Mouse (Mus musculus): ENCODE results near the gene Ybx1. TPM values are rescaled to one million over a fixed set of nuclear protein-coding genes. Genes with fewer than 3 reads are reported as not detected.
A peak's percentile ranks its signal among the peaks of the same experiment; 100 is the strongest.

The Ybx1 gene
- polyA plus RNA-seq (2012), result 29.9 and 36.6 TPM in 2 replicates

DNA sequence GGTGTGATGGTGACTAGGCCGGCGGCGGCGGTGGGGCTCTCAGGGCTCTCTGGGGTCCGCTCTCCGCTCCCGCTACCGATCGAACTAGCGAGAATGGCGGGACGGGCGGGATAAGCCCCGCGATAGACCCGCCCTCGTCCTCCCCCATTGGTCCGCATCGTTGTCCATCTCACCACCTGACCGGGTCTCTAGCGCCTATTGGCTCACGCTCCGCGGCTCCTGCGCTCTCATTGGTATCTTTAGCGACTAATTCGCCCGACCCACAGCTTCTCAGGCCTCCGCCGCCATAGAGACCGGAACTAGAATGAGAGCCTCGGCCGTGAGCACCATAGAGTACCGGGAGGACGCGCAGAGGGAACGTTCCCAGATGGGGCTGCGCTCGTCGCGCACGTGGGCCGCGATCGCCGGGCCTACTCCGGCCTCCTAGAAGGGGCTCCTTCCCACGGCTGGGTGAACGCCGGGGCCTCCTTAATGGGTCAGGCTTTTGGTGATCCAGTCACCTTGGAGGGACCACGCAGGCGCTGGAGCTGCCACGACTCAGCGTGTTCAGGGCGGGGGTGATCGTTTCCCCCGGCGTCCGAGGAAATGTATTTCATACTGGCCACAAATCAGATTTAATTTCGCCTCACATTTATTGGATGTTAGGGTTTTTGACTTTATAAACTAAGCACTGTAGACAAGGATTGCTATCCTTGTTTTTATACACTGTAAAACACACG is at the start of gene Ybx1:
Gene Ybx1 (minus strand): TSS at position 190 of the 719 bp plus-strand sequence.
- no peaks in the 10 kb centered on the region for H3K27me3 ChIP-seq (ENCODE audit: control insufficient read depth)
- peaks cover 49% of the 10 kb centered on the region for H3K4me1 ChIP-seq (ENCODE audit: control insufficient read depth)
- peak within 1 kb of the TSS; percentile 85 for H3K4me3 ChIP-seq (replicated peaks)
- peaks cover 26% of the 10 kb centered on the region for H3K36me3 ChIP-seq (ENCODE audit: control insufficient read depth)
- TF ChIP-seq GATA1 (IDR thresholded peaks at IDR 0.05; ENCODE audit: low read length) (no peak), TAL1 (IDR thresholded peaks at IDR 0.05; ENCODE audit: low read length) (no peak)
- no peaks in the 10 kb centered on the region for H3K9me3 ChIP-seq (ENCODE audit: control insufficient read depth, low read length)

DNA sequence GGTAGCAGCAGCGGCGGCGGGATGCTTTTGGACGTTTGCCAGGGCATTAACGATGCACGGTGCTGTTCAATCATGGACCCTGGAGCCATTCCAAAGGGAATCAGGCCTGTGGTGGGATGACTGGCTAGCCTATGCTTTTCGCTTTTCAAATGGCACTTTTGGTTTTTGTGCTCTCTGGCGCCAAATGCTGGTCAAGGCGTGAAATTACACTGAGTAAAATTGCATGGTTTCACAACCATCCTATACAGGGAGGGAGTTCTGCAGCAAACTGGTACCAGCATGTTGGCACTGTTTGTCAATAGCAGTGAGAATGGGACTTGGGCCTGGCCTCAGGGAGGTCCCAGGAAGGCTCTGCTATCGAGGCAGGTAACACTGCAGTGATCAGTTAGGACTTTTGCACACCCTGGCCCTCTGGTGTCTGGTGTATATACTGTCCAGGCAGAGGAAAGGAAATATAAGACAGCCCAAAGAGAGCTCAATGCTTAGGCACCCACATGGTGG is 44.5 kb upstream of the Ybx1 start:
- H3K36me3 ChIP-seq (ENCODE audit: control insufficient read depth), result no peaks in the 10 kb centered on the region
- no peaks in the 10 kb centered on the region for H3K4me1 ChIP-seq (ENCODE audit: control insufficient read depth)
- H3K4me3 ChIP-seq (replicated peaks), result no peak overlapping the region
- H3K27me3 ChIP-seq (ENCODE audit: control insufficient read depth), result no peaks in the 10 kb centered on the region; the same call in 1 of the 2 replicates
- no peaks in the 10 kb centered on the region for H3K9me3 ChIP-seq (ENCODE audit: control insufficient read depth, low read length)
- TF ChIP-seq TAL1 (IDR thresholded peaks at IDR 0.05; ENCODE audit: low read length), result no peak
- no peak for TF ChIP-seq GATA1 (IDR thresholded peaks at IDR 0.05; ENCODE audit: low read length)

DNA sequence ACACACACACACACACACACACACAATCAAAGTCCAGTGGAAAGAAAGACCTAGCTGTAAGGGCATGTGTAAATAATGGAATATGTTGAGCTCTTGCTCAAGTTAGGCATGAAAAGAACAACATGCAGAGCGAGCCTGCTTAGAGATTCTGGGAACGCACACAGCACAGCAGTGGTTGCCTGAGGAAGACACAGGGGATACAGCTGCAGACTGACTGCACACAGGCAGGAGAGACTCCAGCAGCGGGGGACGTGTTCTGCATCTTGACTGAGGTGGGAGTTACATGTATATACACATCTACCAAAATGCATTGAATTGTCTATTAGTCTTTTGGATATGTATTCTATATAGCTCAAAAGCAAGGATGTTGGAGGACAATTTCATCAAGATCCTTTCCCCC is 44.0 kb upstream of the Ybx1 start:
- TF ChIP-seq TAL1 (IDR thresholded peaks at IDR 0.05; ENCODE audit: low read length) (no peak), GATA1 (IDR thresholded peaks at IDR 0.05; ENCODE audit: low read length) (no peak)
- no peaks in the 10 kb centered on the region for H3K4me1 ChIP-seq (ENCODE audit: control insufficient read depth)
- H3K27me3 ChIP-seq (ENCODE audit: control insufficient read depth), result no peaks in the 10 kb centered on the region; the same call in 1 of the 2 replicates
- no peak overlapping the region for H3K4me3 ChIP-seq (replicated peaks)
- no peaks in the 10 kb centered on the region for H3K36me3 ChIP-seq (ENCODE audit: control insufficient read depth)
- no peaks in the 10 kb centered on the region for H3K9me3 ChIP-seq (ENCODE audit: control insufficient read depth, low read length)

DNA sequence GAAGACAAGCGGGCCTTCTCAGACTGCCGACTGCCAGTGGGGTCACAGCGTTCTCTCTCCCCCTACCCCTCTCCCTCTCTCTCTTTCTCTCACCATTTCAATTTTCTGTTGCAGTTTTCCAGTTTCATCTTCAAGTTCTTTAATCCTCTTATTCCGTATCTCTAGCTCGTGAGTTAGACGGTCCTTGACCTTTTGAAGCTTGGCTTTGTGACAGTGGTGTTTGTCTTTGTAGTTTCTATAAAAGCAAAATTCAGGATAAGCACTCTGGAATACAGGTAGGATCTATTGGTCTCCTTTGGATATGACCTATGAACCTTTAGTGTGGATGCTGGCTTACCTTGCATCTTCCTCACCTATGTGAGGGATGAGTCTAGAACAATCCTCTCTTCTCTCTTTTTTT is 39.1 kb upstream of the Ybx1 start:
- TF ChIP-seq TAL1 (IDR thresholded peaks at IDR 0.05; ENCODE audit: low read length) (no peak), GATA1 (IDR thresholded peaks at IDR 0.05; ENCODE audit: low read length) (no peak)
- H3K4me3 ChIP-seq (replicated peaks), result no peak overlapping the region
- no peaks in the 10 kb centered on the region for H3K36me3 ChIP-seq (ENCODE audit: control insufficient read depth)
- H3K4me1 ChIP-seq (ENCODE audit: control insufficient read depth), result no peaks in the 10 kb centered on the region
- H3K27me3 ChIP-seq (ENCODE audit: control insufficient read depth), result peaks cover 2% of the 10 kb centered on the region
- H3K9me3 ChIP-seq (ENCODE audit: control insufficient read depth, low read length), result no peaks in the 10 kb centered on the region

DNA sequence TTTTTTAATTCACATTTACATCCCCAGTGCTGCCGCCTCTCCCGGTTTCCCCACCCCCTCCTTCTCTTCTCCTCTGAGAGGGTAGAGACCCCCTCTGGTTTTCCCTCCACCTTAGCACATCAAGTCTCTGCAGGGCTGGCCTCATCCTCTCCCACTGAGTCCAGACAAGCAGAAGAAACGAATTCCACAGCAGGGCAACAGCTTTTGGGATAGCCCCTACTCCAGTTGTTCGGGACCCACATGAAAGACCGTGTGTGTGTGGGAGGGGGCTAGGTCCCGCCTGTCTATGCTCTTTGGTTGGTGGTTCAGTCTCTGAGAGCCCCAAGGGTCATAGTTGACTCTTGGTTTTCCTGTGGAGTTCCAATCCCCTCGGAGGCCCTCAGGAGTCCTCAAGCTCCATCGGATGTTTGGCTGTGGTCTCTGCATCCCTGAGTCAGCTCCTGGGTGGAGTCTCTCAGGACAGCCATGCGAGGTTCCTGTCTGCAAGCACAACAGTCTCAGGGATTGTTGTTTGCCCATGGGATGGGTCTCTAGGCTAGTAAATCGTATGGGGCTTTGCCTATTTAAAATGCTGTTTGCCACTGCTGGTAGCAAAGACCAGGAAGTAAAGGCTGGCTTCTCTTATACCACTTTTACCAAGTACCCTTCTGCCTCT is 26.6 kb upstream of the Ybx1 start:
- no peaks in the 10 kb centered on the region for H3K9me3 ChIP-seq (ENCODE audit: control insufficient read depth, low read length)
- H3K4me3 ChIP-seq (replicated peaks), result peak overlapping the region; percentile 91
- peaks cover 24% of the 10 kb centered on the region for H3K4me1 ChIP-seq (ENCODE audit: control insufficient read depth)
- H3K27me3 ChIP-seq (ENCODE audit: control insufficient read depth), result peaks cover 16% of the 10 kb centered on the region
- TF ChIP-seq GATA1 (IDR thresholded peaks at IDR 0.05; ENCODE audit: low read length) (no peak), TAL1 (IDR thresholded peaks at IDR 0.05; ENCODE audit: low read length) (no peak)
- H3K36me3 ChIP-seq (ENCODE audit: control insufficient read depth), result peaks cover 32% of the 10 kb centered on the region

DNA sequence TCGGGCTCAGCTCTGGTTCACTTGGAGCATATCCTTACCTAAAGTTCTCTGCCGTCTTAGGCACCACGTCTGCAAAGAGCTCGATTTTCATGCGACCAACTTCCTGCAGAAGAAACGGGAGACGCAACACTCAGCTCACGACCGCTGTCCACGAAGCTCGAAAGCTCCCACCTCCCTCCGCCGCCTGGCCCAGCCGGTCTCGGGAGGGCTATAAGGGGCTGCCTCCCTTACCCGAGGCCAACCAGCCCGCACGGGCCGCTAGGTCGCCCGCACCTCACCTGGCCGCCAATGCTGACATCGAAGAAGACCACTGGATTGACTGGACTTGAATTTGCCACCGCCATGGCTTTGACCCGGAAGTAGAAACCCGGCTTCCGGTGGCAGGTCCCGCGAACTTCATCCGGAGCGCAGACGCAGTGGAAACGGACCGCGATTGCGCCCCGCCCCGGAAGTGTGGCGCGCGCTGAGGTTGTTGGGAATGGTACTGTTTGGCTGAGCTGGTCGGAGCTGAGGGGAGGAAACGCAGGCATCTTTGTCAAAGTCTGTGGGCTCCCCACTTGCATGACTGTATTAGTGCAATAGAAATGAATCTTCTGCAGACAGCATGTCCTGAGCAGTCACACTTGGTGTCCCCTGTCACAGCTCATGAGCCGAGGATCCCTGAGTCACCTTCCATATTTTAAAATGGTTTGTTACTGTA is 25.9 kb upstream of the Ybx1 start, which contains the start of gene Ppih:
Gene Ppih (minus strand): TSS at position 416 of the 700 bp plus-strand sequence.
- peaks cover 16% of the 10 kb centered on the region for H3K27me3 ChIP-seq (ENCODE audit: control insufficient read depth)
- H3K9me3 ChIP-seq (ENCODE audit: control insufficient read depth, low read length), result no peaks in the 10 kb centered on the region
- TF ChIP-seq GATA1 (IDR thresholded peaks at IDR 0.05; ENCODE audit: low read length) (no peak), TAL1 (IDR thresholded peaks at IDR 0.05; ENCODE audit: low read length) (no peak)
- H3K36me3 ChIP-seq (ENCODE audit: control insufficient read depth), result peaks cover 39% of the 10 kb centered on the region
- H3K4me3 ChIP-seq (replicated peaks), result peak within 1 kb of the TSS; percentile 91
- H3K4me1 ChIP-seq (ENCODE audit: control insufficient read depth), result peaks cover 24% of the 10 kb centered on the region

DNA sequence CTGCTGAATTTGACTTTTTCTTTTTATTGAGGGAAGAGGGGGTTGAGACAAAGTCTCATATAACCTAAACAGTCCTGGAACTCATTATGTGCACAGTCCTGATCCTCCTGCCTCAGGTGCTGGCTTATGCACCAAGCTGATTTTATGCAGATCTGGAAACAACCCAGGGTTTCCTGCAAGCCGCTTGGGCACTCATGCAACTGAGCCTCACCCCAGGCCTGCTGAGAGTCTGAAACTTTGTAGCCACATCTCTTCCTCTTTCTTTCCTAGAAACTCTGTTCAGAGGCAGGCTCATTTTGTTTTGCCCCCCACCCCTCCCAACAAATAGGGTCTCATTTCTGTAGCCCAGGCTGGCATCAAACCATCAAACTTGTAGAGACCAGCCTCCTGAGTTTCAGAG is 19.4 kb upstream of the Ybx1 start:
- H3K36me3 ChIP-seq (ENCODE audit: control insufficient read depth), result peaks cover 88% of the 10 kb centered on the region
- no peak for TF ChIP-seq GATA1 (IDR thresholded peaks at IDR 0.05; ENCODE audit: low read length)

DNA sequence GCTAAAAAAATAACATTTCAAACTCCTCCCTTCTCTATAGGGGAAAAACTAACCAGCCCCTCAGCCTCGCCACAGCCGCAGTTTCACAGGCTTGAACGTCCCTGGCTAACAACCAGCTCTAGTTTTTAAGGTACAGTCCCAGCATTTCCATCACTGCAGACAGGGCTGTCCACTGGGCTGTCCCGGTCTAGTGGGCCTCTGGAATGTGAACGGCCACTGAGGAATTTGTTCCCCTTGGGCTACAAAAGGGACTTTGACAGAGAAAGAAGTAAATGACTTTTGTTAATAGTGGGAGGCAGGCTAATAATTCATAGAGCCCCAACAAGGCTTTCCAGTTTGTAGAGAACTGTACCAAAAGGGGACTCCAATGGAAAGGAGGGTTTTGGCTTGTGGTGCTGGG is 11.0 kb upstream of the Ybx1 start:
- Histone ChIP-seq H3K27me3 (ENCODE audit: control insufficient read depth) (no peaks in the 10 kb centered on the region), H3K4me1 (ENCODE audit: control insufficient read depth) (no peaks in the 10 kb centered on the region), H3K36me3 (ENCODE audit: control insufficient read depth) (peaks cover 50% of the 10 kb centered on the region), H3K4me3 (replicated peaks) (no peak overlapping the region), H3K9me3 (ENCODE audit: control insufficient read depth, low read length) (no peaks in the 10 kb centered on the region)
- TF ChIP-seq GATA1 (IDR thresholded peaks at IDR 0.05; ENCODE audit: low read length), result no peak
- TF ChIP-seq TAL1 (IDR thresholded peaks at IDR 0.05; ENCODE audit: low read length), result no peak

More for the DNA sequence above, 19.4 kb upstream of the Ybx1 start:
- no peaks in the 10 kb centered on the region for H3K27me3 ChIP-seq (ENCODE audit: control insufficient read depth)
- peaks cover 2% of the 10 kb centered on the region for H3K4me1 ChIP-seq (ENCODE audit: control insufficient read depth)
- H3K9me3 ChIP-seq (ENCODE audit: control insufficient read depth, low read length), result no peaks in the 10 kb centered on the region
- no peak overlapping the region for H3K4me3 ChIP-seq (replicated peaks)

DNA sequence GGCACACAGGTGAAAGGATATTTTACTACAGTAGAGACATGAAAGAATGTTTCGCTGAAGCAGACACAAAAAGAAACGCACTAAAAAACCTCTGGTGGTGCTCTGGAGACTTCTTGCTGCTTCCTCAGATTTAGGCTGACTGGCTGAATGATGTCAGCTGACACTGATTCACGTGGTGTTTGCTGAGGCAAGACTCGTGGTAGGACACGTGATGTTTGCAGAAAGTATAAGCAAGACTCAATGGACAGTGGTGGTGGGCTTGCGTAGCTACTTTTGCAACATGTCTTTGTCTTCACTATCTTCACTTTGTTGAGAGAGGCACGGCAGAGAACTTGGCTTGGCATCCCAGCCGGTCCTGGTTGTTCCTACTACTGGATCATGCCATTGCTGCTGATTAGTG is 8.9 kb upstream of the Ybx1 start:
- peaks cover 34% of the 10 kb centered on the region for H3K36me3 ChIP-seq (ENCODE audit: control insufficient read depth)
- no peaks in the 10 kb centered on the region for H3K27me3 ChIP-seq (ENCODE audit: control insufficient read depth)
- TF ChIP-seq GATA1 (IDR thresholded peaks at IDR 0.05; ENCODE audit: low read length) (no peak), TAL1 (IDR thresholded peaks at IDR 0.05; ENCODE audit: low read length) (no peak)
- no peaks in the 10 kb centered on the region for H3K9me3 ChIP-seq (ENCODE audit: control insufficient read depth, low read length)
- H3K4me1 ChIP-seq (ENCODE audit: control insufficient read depth), result no peaks in the 10 kb centered on the region
- H3K4me3 ChIP-seq (replicated peaks), result no peak overlapping the region
